In the genomic region with DNA sequence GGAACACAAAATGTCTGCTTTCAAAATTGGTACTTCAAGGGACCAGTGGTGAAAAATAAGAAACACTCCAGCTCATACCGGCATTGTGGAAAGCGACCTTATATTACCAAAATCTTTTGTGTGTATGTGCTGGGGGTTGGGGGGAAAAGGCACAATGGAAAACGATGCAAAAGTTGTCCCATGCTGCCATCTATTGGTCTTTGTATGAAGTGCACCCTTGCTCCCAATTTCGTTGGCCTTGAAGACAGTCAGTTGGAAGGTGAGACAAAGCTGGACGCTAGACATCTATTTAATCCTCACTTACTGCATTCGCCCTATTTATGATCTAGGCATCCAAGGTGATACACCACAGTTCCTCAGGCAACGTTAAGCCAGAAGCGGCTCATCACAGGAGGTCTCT, we compare ENCODE assay signal across 7 mouse cellular contexts.
DNase-seq lines count a peak whose midpoint lies in the region; ATAC-seq and TF ChIP-seq lines count a peak whose summit lies in the region.
"Not testable (repeated sequence)": the region's sequence is repeated elsewhere in the genome, so short reads cannot be mapped to it uniquely, and the experiment has no call there.

No protein-coding gene starts in this region.

- H3K4me1 ChIP-seq in intestine, postnatal 0 days (replicated peaks; ENCODE audit: control insufficient read depth, insufficient read depth, low read length); liver, adult 2 months (ENCODE audit: control insufficient read depth, insufficient read depth, low read length): not testable (repeated sequence)

- H3K27me3 ChIP-seq in intestine, postnatal 0 days (replicated peaks; ENCODE audit: control insufficient read depth, insufficient read depth, low read length); liver, adult 2 months (ENCODE audit: control insufficient read depth, insufficient read depth, low read length): not testable (repeated sequence)

- intact Hi-C loops in heart, postnatal 10 days (cut with DNase I), result not testable (repeated sequence)

- not testable (repeated sequence) for H3K27ac ChIP-seq in intestine, postnatal 0 days (ENCODE audit: low read depth, low read length); layer of hippocampus, adult 2 months; liver, adult 2 months (replicated peaks; ENCODE audit: insufficient read depth, low read depth, low read length)

- TF ChIP-seq CTCF in intestine, postnatal 0 days (IDR thresholded peaks at IDR 0.05; ENCODE audit: low read depth), result peak; percentile 41
- peak; percentile 53 for TF ChIP-seq CTCF in layer of hippocampus, adult 2 months (conservative IDR thresholded peaks at IDR 0.05)
- peak; percentile 40 for TF ChIP-seq CTCF in liver, adult 2 months (IDR thresholded peaks at IDR 0.05; ENCODE audit: low read depth, low read length)

- not testable (repeated sequence) for H3K4me2 ChIP-seq in intestine, postnatal 0 days (replicated peaks; ENCODE audit: low read depth)

- not testable (repeated sequence) for H3K9ac ChIP-seq in intestine, postnatal 0 days (ENCODE audit: low read depth, low read length); liver, adult 2 months (ENCODE audit: low read depth, low read length)

- not testable (repeated sequence) for TF ChIP-seq POLR2A in liver, adult 2 months (IDR thresholded peaks at IDR 0.05; ENCODE audit: extremely low read depth, insufficient read depth, low read length)

- not testable (repeated sequence) for H3K9me3 ChIP-seq in intestine, postnatal 0 days (ENCODE audit: control insufficient read depth)

- not testable (repeated sequence) for ATAC-seq in intestine, postnatal 0 days

- not testable (repeated sequence) for H3K79me2 ChIP-seq in liver, adult 2 months (ENCODE audit: control insufficient read depth, insufficient read depth, low read length)

- 17% methylated on average over 8 of the region's 8 CpGs for WGBS in intestine, postnatal 0 days
- 20% methylated on average over 8 of the region's 8 CpGs for WGBS in liver, adult 2 months

- H3K36me3 ChIP-seq in intestine, postnatal 0 days (ENCODE audit: control insufficient read depth, insufficient read depth); liver, adult 2 months (ENCODE audit: control insufficient read depth, insufficient read depth, low read length): not testable (repeated sequence)

- peak; percentile 5 for DNase-seq in adrenal gland, adult 2 months
- DNase-seq in embryo, embryonic 11 days, result peak; percentile 0
- peak; percentile 7 to 20 for DNase-seq in heart, postnatal 10 days
- DNase-seq in layer of hippocampus, adult 2 months (ENCODE audit: low spot score in 2 of 2), result not testable (repeated sequence)
- DNase-seq in liver, adult 2 months (ENCODE audit: extremely low read depth, low read depth, low spot score), result peak; percentile 9
- peak; percentile 9 for DNase-seq in ovary, postnatal 14 days (ENCODE audit: low spot score)

- H3K4me3 ChIP-seq in intestine, postnatal 0 days (ENCODE audit: low read depth, low read length); layer of hippocampus, adult 2 months; liver, adult 2 months (ENCODE audit: insufficient read depth, low read depth, low read length): not testable (repeated sequence)
